Mouse (Mus musculus) thymus, adult 2 months (tissue): ENCODE results near the gene Sst. TPM values are rescaled to one million over a fixed set of nuclear protein-coding genes. Genes with fewer than 3 reads are reported as not detected.

ENCODE experiments used
- DNase-seq: peaks from one replicate; pipeline ENCODE4 v3.0.0; 2021
- H3K27ac ChIP-seq: fragments of 200-500 bp; 2 replicates; pipeline ENCODE4 v1.5.1; 2012; ENCODE audit warnings: low read length, control low read depth; ENCODE audit not compliant: control insufficient read depth, insufficient read depth
- H3K27me3 ChIP-seq: fragments of 200-500 bp; 2 replicates; pipeline ENCODE4 v1.6.1; 2012; ENCODE audit warnings: mild to moderate bottlenecking, low read length, moderate library complexity, mixed read lengths; ENCODE audit not compliant: control insufficient read depth, insufficient read depth
- H3K36me3 ChIP-seq: fragments of 200-500 bp; 2 replicates; pipeline ENCODE4 v1.6.1; 2012; ENCODE audit warnings: mild to moderate bottlenecking, low read length, moderate library complexity; ENCODE audit not compliant: control insufficient read depth, insufficient read depth
- H3K4me1 ChIP-seq: fragments of 200-500 bp; replicated peaks from 2 replicates; pipeline ENCODE4 v1.6.1; 2012; ENCODE audit warnings: low read length; ENCODE audit not compliant: control insufficient read depth, insufficient read depth
- H3K4me3 ChIP-seq: fragments of 200-500 bp; 2 replicates; pipeline ENCODE4 v1.5.1; 2012; ENCODE audit warnings: mild to moderate bottlenecking, low read length, control low read depth, moderate library complexity; ENCODE audit not compliant: control insufficient read depth, insufficient read depth
- CTCF ChIP-seq: fragments of 200-500 bp; IDR thresholded peaks from 2 replicates; pipeline ENCODE4 v1.5.1; 2012; ENCODE audit warnings: mild to moderate bottlenecking, control low read depth, low read length, moderate library complexity, borderline replicate concordance; ENCODE audit not compliant: control insufficient read depth, poor library complexity, insufficient read depth; ENCODE audit errors: extremely low read depth
- POLR2A ChIP-seq: fragments of 200-500 bp; IDR thresholded peaks from 2 replicates; pipeline ENCODE4 v1.6.1; 2012; ENCODE audit warnings: mild to moderate bottlenecking, low read length, control low read depth, moderate library complexity; ENCODE audit not compliant: control insufficient read depth, poor library complexity, insufficient read depth; ENCODE audit errors: extremely low read depth
- WGBS: fragments of 180-500 bp; shearing (Covaris S2); methylation state at CpG from one replicate; pipeline ENCODE4 v1.1.7; 2018; 5-methylcytosine and 5-hydroxymethylcytosine counted together
- polyA plus RNA-seq: library from polyadenylated mRNA; depleted of rRNA; stranded (reverse); fragments of >200 nt; gene quantifications from 2 replicates; pipeline ENCODE4 v1.2.3, GENCODE M21; 2012; rRNA removed

The Sst gene
- polyA plus RNA-seq, 1 experiment = 3.4 TPM

DNA sequence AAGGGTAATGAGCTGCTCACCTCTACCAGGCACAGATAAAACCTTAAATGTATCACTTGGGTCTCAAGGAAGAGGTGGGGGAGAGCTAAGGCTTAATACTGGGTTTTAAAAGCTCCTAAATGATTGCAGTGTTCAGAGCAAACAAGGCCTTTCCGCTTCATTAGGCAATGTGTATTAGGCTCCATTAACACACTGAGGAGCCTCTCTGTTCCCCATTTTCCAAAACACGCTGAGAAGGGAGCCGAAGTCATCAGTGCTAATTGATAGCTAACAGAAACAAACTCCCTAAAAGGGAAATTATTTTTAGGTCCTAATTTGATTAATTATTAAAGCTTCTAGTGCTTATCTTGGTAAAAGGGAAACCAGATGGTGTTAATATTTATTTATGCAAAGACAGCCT is 48.1 kb downstream of the Sst start:
- 95% methylated on average over 3 of the region's 3 CpGs for WGBS
- H3K4me3 ChIP-seq = no peak overlapping the region
- TF ChIP-seq CTCF (no peak), POLR2A (no peak)
- no peak overlapping the region for H3K27ac ChIP-seq
- no peak for DNase-seq
- no peaks in the 10 kb centered on the region for H3K27me3 ChIP-seq
- peaks cover 3% of the 10 kb centered on the region; the same call in 1 of the 2 replicates for H3K4me1 ChIP-seq
- H3K36me3 ChIP-seq = no peaks in the 10 kb centered on the region

Other genes with a start within 250 kb of the Sst start
- not detected in 2 replicates for gene Rtp2, start 41.4 kb upstream of the Sst start, polyA plus RNA-seq
- not detected in 2 replicates for gene Gm37419, start 97.5 kb upstream of the Sst start, polyA plus RNA-seq
- 103 and 116 TPM in 2 replicates for gene Bcl6, start 97.9 kb upstream of the Sst start, polyA plus RNA-seq